Mouse (Mus musculus): ENCODE measurements around the gene Gnptg.

- TF ChIP-seq CTCF (IDR thresholded peaks at IDR 0.05; ENCODE audit: borderline replicate concordance, extremely low read depth, insufficient read depth, insufficient read length): no peak
- 0 out of 2 replicates have a peak, but pooled peaks have one; percentile 28 for TF ChIP-seq POLR2A (IDR thresholded peaks at IDR 0.05; ENCODE audit: borderline replicate concordance, extremely low read depth, insufficient read depth, insufficient read length, poor library complexity, severe bottlenecking)
These were observed 51.5 kb downstream of the Gnptg start, which contains the start of gene Unkl for GRCm38 (mm10) chr17:25188150-25189031.
